Mouse (Mus musculus) hindbrain, embryonic 14.5 days (tissue): ENCODE data around the gene Arhgef12. TPM values are rescaled to one million over a fixed set of nuclear protein-coding genes. Genes with fewer than 3 reads are reported as not detected.

Experiments used
- ATAC-seq: fragments of 200-750 bp; cut with Nextera tagmentation; 2 replicates; pipeline ENCODE4 v1.8.0; 2017; ENCODE audit warnings: moderate number of reproducible peaks, mild to moderate bottlenecking, moderate TSS enrichment, moderate library complexity; ENCODE audit not compliant: low FRiP score
- DNase-seq: peaks from one replicate; pipeline ENCODE4 v3.0.0-alpha.2; 2015; ENCODE audit warnings: low spot score
- H3K27ac ChIP-seq: fragments of 300-500 bp; sonication (generic); 2 replicates; pipeline ENCODE4 v1.5.1; 2014; ENCODE audit warnings: mild to moderate bottlenecking, moderate library complexity
- H3K27me3 ChIP-seq: fragments of 300-500 bp; sonication (generic); 2 replicates; pipeline ENCODE4 v1.6.1; 2014; ENCODE audit warnings: mild to moderate bottlenecking, low read length, mixed read lengths; ENCODE audit not compliant: control insufficient read depth, insufficient read depth
- H3K36me3 ChIP-seq: fragments of 300-500 bp; sonication (generic); replicated peaks from 2 replicates; pipeline ENCODE4 v1.6.1; 2014; ENCODE audit not compliant: control insufficient read depth, insufficient read depth
- H3K4me1 ChIP-seq: fragments of 300-500 bp; sonication (generic); replicated peaks from 2 replicates; pipeline ENCODE4 v1.6.1; 2014; ENCODE audit warnings: antibody characterized with exemption, low read length, mixed read lengths; ENCODE audit not compliant: control insufficient read depth, insufficient read depth
- H3K4me2 ChIP-seq: fragments of 300-500 bp; sonication (generic); replicated peaks from 2 replicates; pipeline ENCODE4 v1.6.1; 2014; ENCODE audit warnings: mild to moderate bottlenecking, moderate library complexity
- H3K4me3 ChIP-seq: fragments of 300-500 bp; sonication (generic); replicated peaks from 2 replicates; pipeline ENCODE4 v1.5.1; 2014; ENCODE audit warnings: mild to moderate bottlenecking, low read length
- H3K9ac ChIP-seq: fragments of 300-500 bp; sonication (generic); 2 replicates; pipeline ENCODE4 v1.6.1; 2014
- H3K9me3 ChIP-seq: fragments of 300-500 bp; sonication (generic); 2 replicates; pipeline ENCODE4 v1.6.1; 2016; ENCODE audit warnings: low read length; ENCODE audit not compliant: control insufficient read depth
- WGBS: fragments of 180-500 bp; shearing (Covaris S2); extraction: QIAGEN DNeasy Blood & Tissue Kit; methylation state at CpG from one replicate; pipeline ENCODE4 v1.1.7; 2014; 5-methylcytosine and 5-hydroxymethylcytosine counted together
- polyA plus RNA-seq: library from polyadenylated mRNA; unstranded; fragments of >200 nt; fragmentation: Nextera tagmentation; extraction: Ambion mirVana; gene quantifications from 2 replicates; pipeline ENCODE4 v1.2.1, GENCODE M21; 2014

Arhgef12 gene
- polyA plus RNA-seq, 1 experiment from 2014 or later, result 38.4 TPM

GRCm38 (mm10) chr9:43104873-43105663, 2.0 kb downstream of the Arhgef12 start:
- Histone ChIP-seq H3K4me3 (peak overlapping the region; percentile 87), H3K4me1 (peaks cover 26% of the 10 kb centered on the region), H3K4me2 (peak overlapping the region; percentile 96), H3K9me3 (no peaks in the 10 kb centered on the region), H3K36me3 (peaks cover 8% of the 10 kb centered on the region), H3K27me3 (no peaks in the 10 kb centered on the region), H3K9ac (peak overlapping the region; percentile 89), H3K27ac (peak overlapping the region; percentile 82)
- no peak for ATAC-seq
- DNase-seq, result peak; percentile 53
- 2% methylated on average over 38 of the region's 40 CpGs for WGBS

GRCm38 (mm10) chr9:43104526-43104872, 2.5 kb downstream of the Arhgef12 start:
- DNase-seq (no peak), ATAC-seq (no peak)
- Histone ChIP-seq H3K9me3 (no peaks in the 10 kb centered on the region), H3K36me3 (0 out of 2 replicates have a peak, but pooled peaks cover 7% of the 10 kb centered on the region), H3K27ac (no peak overlapping the region), H3K4me3 (peak overlapping the region; percentile 87), H3K27me3 (no peaks in the 10 kb centered on the region), H3K4me1 (peaks cover 29% of the 10 kb centered on the region), H3K9ac (peak overlapping the region; percentile 89), H3K4me2 (peak overlapping the region; percentile 96)
- 4% methylated on average over 4 of the region's 4 CpGs for WGBS

GRCm38 (mm10) chr9:43103675-43104299, 3.3 kb downstream of the Arhgef12 start:
- Histone ChIP-seq H3K36me3 (0 out of 2 replicates have a peak, but pooled peaks cover under 1% of the 10 kb centered on the region), H3K27ac (no peak overlapping the region), H3K9me3 (no peaks in the 10 kb centered on the region), H3K9ac (peak overlapping the region; percentile 89), H3K4me1 (peaks cover 29% of the 10 kb centered on the region), H3K27me3 (no peaks in the 10 kb centered on the region), H3K4me3 (peak overlapping the region; percentile 87), H3K4me2 (peak overlapping the region; percentile 96)
- ATAC-seq, result no peak
- no peak for DNase-seq
- WGBS, result 38% methylated on average over 4 of the region's 4 CpGs

- H3K4me3 ChIP-seq, result peak overlapping the region; percentile 14; the same call in 1 of the 2 replicates
- no peaks in the 10 kb centered on the region for H3K36me3 ChIP-seq
- H3K4me1 ChIP-seq, result peaks cover 29% of the 10 kb centered on the region
- H3K4me2 ChIP-seq, result peak overlapping the region; percentile 96
- no peak for ATAC-seq
- 94% methylated on average over 2 of the region's 2 CpGs for WGBS
- no peaks in the 10 kb centered on the region for H3K9me3 ChIP-seq
- H3K27ac ChIP-seq, result no peak overlapping the region
- no peaks in the 10 kb centered on the region for H3K27me3 ChIP-seq
- no peak for DNase-seq
- 0 out of 2 replicates have a peak overlapping the region, but pooled peaks have one; percentile 89 for H3K9ac ChIP-seq
Observed at GRCm38 (mm10) chr9:43102931-43103330, 4.1 kb downstream of the Arhgef12 start.

- WGBS, result 70% methylated on average over 8 of the region's 8 CpGs
- no peak overlapping the region for H3K4me3 ChIP-seq
- no peak for DNase-seq
- H3K4me2 ChIP-seq, result peak overlapping the region; percentile 96; the same call in 1 of the 2 replicates
- H3K27ac ChIP-seq, result no peak overlapping the region
- H3K9ac ChIP-seq, result no peak overlapping the region
- ATAC-seq, result no peak
- no peaks in the 10 kb centered on the region for H3K36me3 ChIP-seq
- H3K9me3 ChIP-seq, result no peaks in the 10 kb centered on the region
- H3K4me1 ChIP-seq, result peaks cover 29% of the 10 kb centered on the region
- H3K27me3 ChIP-seq, result no peaks in the 10 kb centered on the region
Observed at GRCm38 (mm10) chr9:43101936-43102595, 5.0 kb downstream of the Arhgef12 start.

- H3K9ac ChIP-seq, result no peak overlapping the region
- no peak overlapping the region for H3K4me2 ChIP-seq
- no peaks in the 10 kb centered on the region for H3K27me3 ChIP-seq
- ATAC-seq (no peak), DNase-seq (no peak)
- WGBS, result 52% methylated on average over 4 of the region's 4 CpGs
- no peaks in the 10 kb centered on the region for H3K9me3 ChIP-seq
- H3K4me1 ChIP-seq, result peaks cover 21% of the 10 kb centered on the region
- no peak overlapping the region for H3K4me3 ChIP-seq
- no peaks in the 10 kb centered on the region for H3K36me3 ChIP-seq
- H3K27ac ChIP-seq, result no peak overlapping the region
Observed at GRCm38 (mm10) chr9:43098922-43099321, 8.1 kb downstream of the Arhgef12 start.

- Histone ChIP-seq H3K36me3 (no peaks in the 10 kb centered on the region), H3K9me3 (no peaks in the 10 kb centered on the region), H3K27ac (no peak overlapping the region), H3K4me1 (peaks cover 11% of the 10 kb centered on the region), H3K9ac (no peak overlapping the region), H3K4me2 (no peak overlapping the region), H3K4me3 (no peak overlapping the region), H3K27me3 (no peaks in the 10 kb centered on the region)
- 91% methylated on average over 3 of the region's 3 CpGs for WGBS
- ATAC-seq (no peak), DNase-seq (no peak)
Observed at GRCm38 (mm10) chr9:43097801-43098557, 9.1 kb downstream of the Arhgef12 start.

GRCm38 (mm10) chr9:43096337-43096736, 10.7 kb downstream of the Arhgef12 start:
- no peak for DNase-seq
- H3K4me3 ChIP-seq, result no peak overlapping the region
- H3K36me3 ChIP-seq, result no peaks in the 10 kb centered on the region
- H3K27ac ChIP-seq, result no peak overlapping the region
- H3K9ac ChIP-seq, result no peak overlapping the region
- H3K27me3 ChIP-seq, result no peaks in the 10 kb centered on the region
- 0 out of 2 replicates have a peak, but pooled peaks cover 5% of the 10 kb centered on the region for H3K4me1 ChIP-seq
- no peak for ATAC-seq
- H3K4me2 ChIP-seq, result no peak overlapping the region
- H3K9me3 ChIP-seq, result no peaks in the 10 kb centered on the region
